Mouse (Mus musculus) adrenal gland, adult 2 months (tissue): ENCODE results near the gene Gm29797. TPM values are rescaled to one million over a fixed set of nuclear protein-coding genes. Genes with fewer than 3 reads are reported as not detected.

Experiments
- DNase-seq: peaks from one replicate; pipeline ENCODE4 v3.0.0; 2021
- polyA plus RNA-seq: library from polyadenylated mRNA; depleted of rRNA; stranded (reverse); fragments of >200 nt; gene quantifications from 2 replicates; pipeline ENCODE4 v1.2.3, GENCODE M21; 2012; rRNA removed
- total RNA-seq, 2 experiments: library from RNA; stranded (reverse); gene quantifications; 2 replicates each; pipeline ENCODE4 v1.2.3; 2021

Gm29797 gene
- total and polyA plus RNA-seq, 3 experiments, result 0.47 to 0.55 TPM; not detected in 1

DNA sequence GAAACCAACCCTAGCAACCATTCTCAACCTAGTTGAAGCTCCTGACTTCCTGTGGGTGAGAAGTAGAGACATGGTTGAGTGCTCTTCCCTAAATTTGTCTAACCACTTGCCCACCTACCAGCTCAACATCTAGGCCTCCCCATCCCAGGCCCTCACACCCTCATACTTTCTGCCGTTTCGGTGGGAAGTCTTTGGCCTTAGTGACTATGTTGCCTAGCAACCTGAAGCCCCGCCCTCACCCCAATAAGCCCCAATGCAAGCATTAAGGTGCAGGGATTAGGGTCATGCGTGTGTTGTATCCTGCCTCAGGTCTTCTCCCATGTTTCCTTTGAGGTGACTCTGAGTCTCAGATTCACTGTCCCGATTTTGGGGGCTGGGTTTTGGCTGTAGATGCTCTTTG lies 41.4 kb downstream of the Gm29797 start, which contains the start of gene Lkaaear1:
Gene Lkaaear1, minus strand, starts transcription at position 202 of the 400 bp plus-strand sequence.
- no peak for DNase-seq

DNA sequence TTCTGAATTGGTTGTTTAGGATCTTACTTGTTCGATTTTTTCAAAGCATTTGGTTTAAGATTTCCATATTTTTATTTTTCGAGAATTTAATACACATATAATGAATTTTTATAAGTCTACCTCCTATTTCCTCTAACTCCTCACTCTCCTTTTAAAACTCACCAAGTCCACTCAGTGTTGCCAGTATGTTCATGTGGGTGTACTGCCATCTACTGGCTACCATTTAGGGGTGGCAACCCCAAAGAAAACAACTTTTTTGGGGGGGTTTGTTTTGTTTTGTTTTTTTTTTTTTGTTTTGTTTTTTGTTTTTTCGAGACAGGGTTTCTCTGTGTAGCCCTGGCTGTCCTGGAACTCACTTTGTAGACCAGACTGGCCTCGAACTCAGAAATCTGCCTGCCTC lies 49.8 kb downstream of the Gm29797 start:
- peak; percentile 25 for DNase-seq

Other genes starting within 250 kb of the Gm29797 start
- 10 to 100 TPM in 1 of 2 experiments, 1 to 10 TPM in 1; 9.5 to 16.3 TPM for gene Zbtb46, start 197.6 kb upstream of the Gm29797 start, total RNA-seq
- gene Zbtb46, start 197.6 kb upstream of the Gm29797 start, polyA plus RNA-seq, result 6.0 and 6.2 TPM in 2 replicates
- not detected for gene Abhd16b, start 163.8 kb upstream of the Gm29797 start, total RNA-seq
- not detected in 2 replicates for gene Abhd16b, start 163.8 kb upstream of the Gm29797 start, polyA plus RNA-seq
- 100 to 1,000 TPM; 102 to 119 TPM for gene Tpd52l2, start 159.9 kb upstream of the Gm29797 start, total RNA-seq
- gene Tpd52l2, start 159.9 kb upstream of the Gm29797 start, polyA plus RNA-seq, result 24.0 and 25.2 TPM in 2 replicates
- 10 to 100 TPM; 92.3 to 96.0 TPM for gene Dnajc5, start 136.5 kb upstream of the Gm29797 start, total RNA-seq
- gene Dnajc5, start 136.5 kb upstream of the Gm29797 start, polyA plus RNA-seq, result 35.7 and 36.6 TPM in 2 replicates
- gene Uckl1, start 72.1 kb upstream of the Gm29797 start, total RNA-seq, result 10 to 100 TPM; 64.9 to 73.6 TPM
- gene Uckl1, start 72.1 kb upstream of the Gm29797 start, polyA plus RNA-seq, result 165 and 170 TPM in 2 replicates
- gene Prpf6, start 65.2 kb upstream of the Gm29797 start, total RNA-seq, result 10 to 100 TPM; 63.0 to 69.0 TPM
- gene Prpf6, start 65.2 kb upstream of the Gm29797 start, polyA plus RNA-seq, result 6.7 and 9.6 TPM in 2 replicates
- 10 to 100 TPM; 40.9 to 52.7 TPM for gene Zfp512b, start 64.2 kb upstream of the Gm29797 start, total RNA-seq
- 69.2 and 72.6 TPM in 2 replicates for gene Zfp512b, start 64.2 kb upstream of the Gm29797 start, polyA plus RNA-seq
- 10 to 100 TPM in 1 of 2 experiments, 1 to 10 TPM in 1; 9.6 to 21.6 TPM for gene Samd10, start 57.8 kb upstream of the Gm29797 start, total RNA-seq
- gene Samd10, start 57.8 kb upstream of the Gm29797 start, polyA plus RNA-seq, result 41.0 and 44.6 TPM in 2 replicates
- gene Sox18, start 14.6 kb downstream of the Gm29797 start, total RNA-seq, result 10 to 100 TPM; 20.3 to 34.7 TPM
- 164 and 223 TPM in 2 replicates for gene Sox18, start 14.6 kb downstream of the Gm29797 start, polyA plus RNA-seq
- 1 to 10 TPM; 6.6 to 7.8 TPM for gene Tcea2, start 23.3 kb downstream of the Gm29797 start, total RNA-seq
- gene Tcea2, start 23.3 kb downstream of the Gm29797 start, polyA plus RNA-seq, result 10.1 and 10.6 TPM in 2 replicates
- 10 to 100 TPM; 21.4 to 31.1 TPM for gene Rgs19, start 36.9 kb downstream of the Gm29797 start, total RNA-seq
- 61.2 and 67.3 TPM in 2 replicates for gene Rgs19, start 36.9 kb downstream of the Gm29797 start, polyA plus RNA-seq
- not detected for gene Lkaaear1, start 41.4 kb downstream of the Gm29797 start, total RNA-seq
- gene Lkaaear1, start 41.4 kb downstream of the Gm29797 start, polyA plus RNA-seq, result not detected in 2 replicates
- gene Oprl1, start 58.0 kb downstream of the Gm29797 start, total RNA-seq, result 1 to 10 TPM; 1.0 to 3.7 TPM
- 1.3 and 1.6 TPM in 2 replicates for gene Oprl1, start 58.0 kb downstream of the Gm29797 start, polyA plus RNA-seq
- gene Myt1, start 106.3 kb downstream of the Gm29797 start, total RNA-seq, result 1 to 10 TPM; 2.6 to 5.0 TPM
- 0.91 and 0.99 TPM in 2 replicates for gene Myt1, start 106.3 kb downstream of the Gm29797 start, polyA plus RNA-seq
- gene Pcmtd2, start 180.8 kb downstream of the Gm29797 start, total RNA-seq, result 10 to 100 TPM; 48.0 to 69.7 TPM
- gene Pcmtd2, start 180.8 kb downstream of the Gm29797 start, polyA plus RNA-seq, result 18.3 and 21.5 TPM in 2 replicates
- gene Polr3k, start 207.3 kb downstream of the Gm29797 start, total RNA-seq, result 10 to 100 TPM; 15.8 to 20.1 TPM
- gene Polr3k, start 207.3 kb downstream of the Gm29797 start, polyA plus RNA-seq, result 0.94 and 1.9 TPM in 2 replicates